Mouse (Mus musculus): Measurements from ENCODE around the gene Inpp5d. TPM values are rescaled to one million over a fixed set of nuclear protein-coding genes. Genes with fewer than 3 reads are reported as not detected.

Gene Inpp5d
- polyA plus RNA-seq (2011; ENCODE audit: insufficient read length, low read depth, missing spikeins): 1.6 TPM in 1 of 2 replicates, not detected in the other

- no peak for TF ChIP-seq POLR2A (IDR thresholded peaks at IDR 0.05; ENCODE audit: low read depth, low read length)
- TF ChIP-seq CTCF (IDR thresholded peaks at IDR 0.05; ENCODE audit: borderline replicate concordance, insufficient read depth, low read length): no peak
- no peak within 1 kb of the TSS for H3K27ac ChIP-seq (ENCODE audit: insufficient read depth, low read length)
- H3K4me1 ChIP-seq (ENCODE audit: control insufficient read depth, insufficient read depth, low read length): peaks cover 2% of the 10 kb centered on the region; the same call in 1 of the 2 replicates
- H3K4me3 ChIP-seq (ENCODE audit: insufficient read depth, low read length): no peak within 1 kb of the TSS
These were observed at the start of gene Inpp5d for GRCm38 (mm10) chr1:87620211-87620668. Gene Inpp5d (plus strand): TSS chr1:87620312.

GRCm38 (mm10) chr1:87573261-87573660, 46.9 kb upstream of the Inpp5d start:
- H3K4me3 ChIP-seq (ENCODE audit: insufficient read depth, low read length): no peak overlapping the region
- TF ChIP-seq CTCF (IDR thresholded peaks at IDR 0.05; ENCODE audit: borderline replicate concordance, insufficient read depth, low read length) (no peak), POLR2A (IDR thresholded peaks at IDR 0.05; ENCODE audit: low read depth, low read length) (no peak)
- H3K4me1 ChIP-seq (ENCODE audit: control insufficient read depth, insufficient read depth, low read length): no peaks in the 10 kb centered on the region
- no peak overlapping the region for H3K27ac ChIP-seq (ENCODE audit: insufficient read depth, low read length)

GRCm38 (mm10) chr1:87573800-87574215, 46.3 kb upstream of the Inpp5d start, which contains the start of gene Ngef:
Gene Ngef (minus strand): TSS chr1:87573870.
- Histone ChIP-seq H3K27ac (ENCODE audit: insufficient read depth, low read length) (no peak within 1 kb of the TSS), H3K4me1 (ENCODE audit: control insufficient read depth, insufficient read depth, low read length) (no peaks in the 10 kb centered on the region), H3K4me3 (ENCODE audit: insufficient read depth, low read length) (no peak within 1 kb of the TSS)
- TF ChIP-seq CTCF (IDR thresholded peaks at IDR 0.05; ENCODE audit: borderline replicate concordance, insufficient read depth, low read length) (no peak), POLR2A (IDR thresholded peaks at IDR 0.05; ENCODE audit: low read depth, low read length) (no peak)

- no peak overlapping the region for H3K27ac ChIP-seq (ENCODE audit: insufficient read depth, low read length)
- no peaks in the 10 kb centered on the region for H3K4me1 ChIP-seq (ENCODE audit: control insufficient read depth, insufficient read depth, low read length)
- TF ChIP-seq CTCF (IDR thresholded peaks at IDR 0.05; ENCODE audit: borderline replicate concordance, insufficient read depth, low read length): no peak
- no peak for TF ChIP-seq POLR2A (IDR thresholded peaks at IDR 0.05; ENCODE audit: low read depth, low read length)
- H3K4me3 ChIP-seq (ENCODE audit: insufficient read depth, low read length): no peak overlapping the region
These were observed 45.8 kb upstream of the Inpp5d start for GRCm38 (mm10) chr1:87574353-87574752.

GRCm38 (mm10) chr1:87574785-87575184, 45.3 kb upstream of the Inpp5d start:
- TF ChIP-seq CTCF (IDR thresholded peaks at IDR 0.05; ENCODE audit: borderline replicate concordance, insufficient read depth, low read length): no peak
- TF ChIP-seq POLR2A (IDR thresholded peaks at IDR 0.05; ENCODE audit: low read depth, low read length): no peak
- no peaks in the 10 kb centered on the region for H3K4me1 ChIP-seq (ENCODE audit: control insufficient read depth, insufficient read depth, low read length)
- no peak overlapping the region for H3K27ac ChIP-seq (ENCODE audit: insufficient read depth, low read length)
- no peak overlapping the region for H3K4me3 ChIP-seq (ENCODE audit: insufficient read depth, low read length)

- TF ChIP-seq CTCF (IDR thresholded peaks at IDR 0.05; ENCODE audit: borderline replicate concordance, insufficient read depth, low read length): no peak
- TF ChIP-seq POLR2A (IDR thresholded peaks at IDR 0.05; ENCODE audit: low read depth, low read length): no peak
- H3K27ac ChIP-seq (ENCODE audit: insufficient read depth, low read length): no peak overlapping the region
- H3K4me3 ChIP-seq (ENCODE audit: insufficient read depth, low read length): no peak overlapping the region
- no peaks in the 10 kb centered on the region for H3K4me1 ChIP-seq (ENCODE audit: control insufficient read depth, insufficient read depth, low read length)
These were observed 41.1 kb upstream of the Inpp5d start for GRCm38 (mm10) chr1:87578965-87579364.

- Histone ChIP-seq H3K27ac (ENCODE audit: insufficient read depth, low read length) (no peak overlapping the region), H3K4me3 (ENCODE audit: insufficient read depth, low read length) (no peak overlapping the region), H3K4me1 (ENCODE audit: control insufficient read depth, insufficient read depth, low read length) (no peaks in the 10 kb centered on the region)
- TF ChIP-seq POLR2A (IDR thresholded peaks at IDR 0.05; ENCODE audit: low read depth, low read length) (no peak), CTCF (IDR thresholded peaks at IDR 0.05; ENCODE audit: borderline replicate concordance, insufficient read depth, low read length) (no peak)
These were observed 39.3 kb upstream of the Inpp5d start for GRCm38 (mm10) chr1:87580824-87581223.

- H3K27ac ChIP-seq (ENCODE audit: insufficient read depth, low read length): no peak overlapping the region
- no peak overlapping the region for H3K4me3 ChIP-seq (ENCODE audit: insufficient read depth, low read length)
- no peaks in the 10 kb centered on the region for H3K4me1 ChIP-seq (ENCODE audit: control insufficient read depth, insufficient read depth, low read length)
- no peak for TF ChIP-seq POLR2A (IDR thresholded peaks at IDR 0.05; ENCODE audit: low read depth, low read length)
- TF ChIP-seq CTCF (IDR thresholded peaks at IDR 0.05; ENCODE audit: borderline replicate concordance, insufficient read depth, low read length): no peak
These were observed 30.9 kb upstream of the Inpp5d start for GRCm38 (mm10) chr1:87589162-87589561.

- no peak overlapping the region for H3K4me3 ChIP-seq (ENCODE audit: insufficient read depth, low read length)
- TF ChIP-seq CTCF (IDR thresholded peaks at IDR 0.05; ENCODE audit: borderline replicate concordance, insufficient read depth, low read length): no peak
- TF ChIP-seq POLR2A (IDR thresholded peaks at IDR 0.05; ENCODE audit: low read depth, low read length): no peak
- H3K4me1 ChIP-seq (ENCODE audit: control insufficient read depth, insufficient read depth, low read length): 0 out of 2 replicates have a peak, but pooled peaks cover 2% of the 10 kb centered on the region
- H3K27ac ChIP-seq (ENCODE audit: insufficient read depth, low read length): no peak overlapping the region
These were observed 30.1 kb upstream of the Inpp5d start for GRCm38 (mm10) chr1:87589980-87590379.

- TF ChIP-seq POLR2A (IDR thresholded peaks at IDR 0.05; ENCODE audit: low read depth, low read length) (no peak), CTCF (IDR thresholded peaks at IDR 0.05; ENCODE audit: borderline replicate concordance, insufficient read depth, low read length) (no peak)
- Histone ChIP-seq H3K4me1 (ENCODE audit: control insufficient read depth, insufficient read depth, low read length) (0 out of 2 replicates have a peak, but pooled peaks cover 2% of the 10 kb centered on the region), H3K4me3 (ENCODE audit: insufficient read depth, low read length) (no peak overlapping the region), H3K27ac (ENCODE audit: insufficient read depth, low read length) (no peak overlapping the region)
These were observed 25.9 kb upstream of the Inpp5d start for GRCm38 (mm10) chr1:87594261-87594660.
